Mouse (Mus musculus): Measurements from ENCODE around the gene Vps8. TPM values are rescaled to one million over a fixed set of nuclear protein-coding genes. Genes with fewer than 3 reads are reported as not detected.
A peak's percentile ranks its signal among the peaks of the same experiment; 100 is the strongest.

Vps8 gene
- polyA plus RNA-seq, 1 experiment: 8.2 TPM

- WGBS: 18% methylated on average over 2 of the region's 2 CpGs
- no peaks in the 10 kb centered on the region for H3K36me3 ChIP-seq (ENCODE audit: control insufficient read depth, insufficient read depth, low read length)
- H3K4me3 ChIP-seq (ENCODE audit: extremely low read depth, insufficient read depth, insufficient read length): no peak overlapping the region
- no peak overlapping the region for H3K27ac ChIP-seq (ENCODE audit: insufficient read depth, low read length)
- TF ChIP-seq CTCF (IDR thresholded peaks at IDR 0.05; ENCODE audit: extremely low read depth, insufficient read depth, insufficient read length, insufficient replicate concordance) (no peak), POLR2A (IDR thresholded peaks at IDR 0.05; ENCODE audit: low read depth, low read length) (no peak)
- H3K27me3 ChIP-seq (ENCODE audit: control insufficient read depth, insufficient read depth, low read length): no peaks in the 10 kb centered on the region
- DNase-seq (ENCODE audit: low read depth in 1 of 2, low spot score in 2 of 2): no peak
- no peaks in the 10 kb centered on the region; the same call in 1 of the 2 replicates for H3K4me1 ChIP-seq (ENCODE audit: control insufficient read depth, insufficient read depth, insufficient read length)
These were observed 19.5 kb upstream of the Vps8 start for GRCm38 (mm10) chr16:21403402-21403801.

- no peak overlapping the region for H3K27ac ChIP-seq (ENCODE audit: insufficient read depth, low read length)
- H3K27me3 ChIP-seq (ENCODE audit: control insufficient read depth, insufficient read depth, low read length): no peaks in the 10 kb centered on the region
- H3K36me3 ChIP-seq (ENCODE audit: control insufficient read depth, insufficient read depth, low read length): no peaks in the 10 kb centered on the region
- H3K4me1 ChIP-seq (ENCODE audit: control insufficient read depth, insufficient read depth, insufficient read length): no peaks in the 10 kb centered on the region; the same call in 1 of the 2 replicates
- no peak overlapping the region for H3K4me3 ChIP-seq (ENCODE audit: extremely low read depth, insufficient read depth, insufficient read length)
- DNase-seq (ENCODE audit: low read depth in 1 of 2, low spot score in 2 of 2): no peak
- WGBS: 84% methylated on average over 5 of the region's 5 CpGs
- TF ChIP-seq CTCF (IDR thresholded peaks at IDR 0.05; ENCODE audit: extremely low read depth, insufficient read depth, insufficient read length, insufficient replicate concordance): no peak
- no peak for TF ChIP-seq POLR2A (IDR thresholded peaks at IDR 0.05; ENCODE audit: low read depth, low read length)
These were observed 18.3 kb upstream of the Vps8 start for GRCm38 (mm10) chr16:21404631-21405030.

- TF ChIP-seq CTCF (IDR thresholded peaks at IDR 0.05; ENCODE audit: extremely low read depth, insufficient read depth, insufficient read length, insufficient replicate concordance) (no peak), POLR2A (IDR thresholded peaks at IDR 0.05; ENCODE audit: low read depth, low read length) (no peak)
- 88% methylated on average over 6 of the region's 6 CpGs for WGBS
- DNase-seq (ENCODE audit: low read depth in 1 of 2, low spot score in 2 of 2): no peak
- H3K4me1 ChIP-seq (ENCODE audit: control insufficient read depth, insufficient read depth, insufficient read length): no peaks in the 10 kb centered on the region; the same call in 1 of the 2 replicates
- no peak overlapping the region for H3K27ac ChIP-seq (ENCODE audit: insufficient read depth, low read length)
- H3K4me3 ChIP-seq (ENCODE audit: extremely low read depth, insufficient read depth, insufficient read length): no peak overlapping the region
- H3K36me3 ChIP-seq (ENCODE audit: control insufficient read depth, insufficient read depth, low read length): no peaks in the 10 kb centered on the region
- no peaks in the 10 kb centered on the region for H3K27me3 ChIP-seq (ENCODE audit: control insufficient read depth, insufficient read depth, low read length)
These were observed 17.5 kb upstream of the Vps8 start for GRCm38 (mm10) chr16:21405224-21405969.

- Histone ChIP-seq H3K36me3 (ENCODE audit: control insufficient read depth, insufficient read depth, low read length) (no peaks in the 10 kb centered on the region), H3K27ac (ENCODE audit: insufficient read depth, low read length) (no peak overlapping the region), H3K4me3 (ENCODE audit: extremely low read depth, insufficient read depth, insufficient read length) (no peak overlapping the region), H3K4me1 (ENCODE audit: control insufficient read depth, insufficient read depth, insufficient read length) (no peaks in the 10 kb centered on the region; the same call in 1 of the 2 replicates), H3K27me3 (ENCODE audit: control insufficient read depth, insufficient read depth, low read length) (no peaks in the 10 kb centered on the region)
- no peak for DNase-seq (ENCODE audit: low read depth in 1 of 2, low spot score in 2 of 2)
- TF ChIP-seq POLR2A (IDR thresholded peaks at IDR 0.05; ENCODE audit: low read depth, low read length) (no peak), CTCF (IDR thresholded peaks at IDR 0.05; ENCODE audit: extremely low read depth, insufficient read depth, insufficient read length, insufficient replicate concordance) (no peak)
- WGBS: 83% methylated on average over 6 of the region's 6 CpGs
These were observed 16.8 kb upstream of the Vps8 start for GRCm38 (mm10) chr16:21406136-21406535.

GRCm38 (mm10) chr16:21411779-21412178, 11.1 kb upstream of the Vps8 start:
- Histone ChIP-seq H3K27me3 (ENCODE audit: control insufficient read depth, insufficient read depth, low read length) (no peaks in the 10 kb centered on the region), H3K27ac (ENCODE audit: insufficient read depth, low read length) (no peak overlapping the region), H3K4me3 (ENCODE audit: extremely low read depth, insufficient read depth, insufficient read length) (no peak overlapping the region), H3K36me3 (ENCODE audit: control insufficient read depth, insufficient read depth, low read length) (no peaks in the 10 kb centered on the region), H3K4me1 (ENCODE audit: control insufficient read depth, insufficient read depth, insufficient read length) (no peaks in the 10 kb centered on the region)
- TF ChIP-seq CTCF (IDR thresholded peaks at IDR 0.05; ENCODE audit: extremely low read depth, insufficient read depth, insufficient read length, insufficient replicate concordance) (no peak), POLR2A (IDR thresholded peaks at IDR 0.05; ENCODE audit: low read depth, low read length) (no peak)
- DNase-seq (ENCODE audit: low read depth in 1 of 2, low spot score in 2 of 2): no peak

GRCm38 (mm10) chr16:21412593-21413047, 10.3 kb upstream of the Vps8 start:
- TF ChIP-seq CTCF (IDR thresholded peaks at IDR 0.05; ENCODE audit: extremely low read depth, insufficient read depth, insufficient read length, insufficient replicate concordance): peak; percentile 95; the same call in 1 of the 2 replicates
- no peak for TF ChIP-seq POLR2A (IDR thresholded peaks at IDR 0.05; ENCODE audit: low read depth, low read length)
- peak; percentile 65 to 66 for DNase-seq (ENCODE audit: low read depth in 1 of 2, low spot score in 2 of 2)
- no peaks in the 10 kb centered on the region for H3K27me3 ChIP-seq (ENCODE audit: control insufficient read depth, insufficient read depth, low read length)
- no peak overlapping the region for H3K27ac ChIP-seq (ENCODE audit: insufficient read depth, low read length)
- H3K36me3 ChIP-seq (ENCODE audit: control insufficient read depth, insufficient read depth, low read length): no peaks in the 10 kb centered on the region
- H3K4me1 ChIP-seq (ENCODE audit: control insufficient read depth, insufficient read depth, insufficient read length): no peaks in the 10 kb centered on the region
- no peak overlapping the region for H3K4me3 ChIP-seq (ENCODE audit: extremely low read depth, insufficient read depth, insufficient read length)
- WGBS: 23% methylated on average over 8 of the region's 8 CpGs

GRCm38 (mm10) chr16:21413819-21414218, 9.1 kb upstream of the Vps8 start:
- no peak overlapping the region for H3K27ac ChIP-seq (ENCODE audit: insufficient read depth, low read length)
- no peaks in the 10 kb centered on the region for H3K4me1 ChIP-seq (ENCODE audit: control insufficient read depth, insufficient read depth, insufficient read length)
- 64% methylated on average over 3 of the region's 3 CpGs for WGBS
- H3K36me3 ChIP-seq (ENCODE audit: control insufficient read depth, insufficient read depth, low read length): no peaks in the 10 kb centered on the region
- TF ChIP-seq CTCF (IDR thresholded peaks at IDR 0.05; ENCODE audit: extremely low read depth, insufficient read depth, insufficient read length, insufficient replicate concordance) (no peak), POLR2A (IDR thresholded peaks at IDR 0.05; ENCODE audit: low read depth, low read length) (no peak)
- H3K27me3 ChIP-seq (ENCODE audit: control insufficient read depth, insufficient read depth, low read length): no peaks in the 10 kb centered on the region
- no peak overlapping the region for H3K4me3 ChIP-seq (ENCODE audit: extremely low read depth, insufficient read depth, insufficient read length)
- DNase-seq (ENCODE audit: low read depth in 1 of 2, low spot score in 2 of 2): no peak

Data from spleen, adult 2 months (tissue).